Comparison of ENCODE assay signal across 18 mouse cellular contexts in the genomic region with DNA sequence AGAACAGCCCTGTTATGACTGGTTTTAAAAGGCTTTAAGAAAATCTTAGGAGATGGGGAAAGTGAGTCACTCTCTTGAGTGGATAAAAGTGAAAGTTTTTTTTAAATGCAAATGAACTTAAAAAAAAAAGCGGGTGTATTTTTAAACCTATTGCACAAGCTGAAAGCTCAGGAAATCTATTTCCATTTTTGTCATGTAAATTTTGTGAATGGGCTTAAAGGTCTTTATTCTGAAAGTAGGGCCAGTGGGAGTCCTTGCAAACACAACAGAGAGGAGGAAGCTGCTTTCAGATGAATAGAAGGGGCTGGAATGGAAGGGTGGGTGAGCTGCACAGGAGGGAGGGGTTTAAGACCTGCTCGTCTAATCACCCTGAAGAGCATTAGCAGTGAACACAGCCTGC.
A peak's percentile ranks its signal among the peaks of the same experiment; 100 is the strongest.
DNase-seq lines count a peak whose midpoint lies in the region; ATAC-seq lines count a peak whose summit lies in the region.
"Had no signal": no experiment of that assay in that cellular context is flagged by ENCODE, and none has a peak within 500 bp of the region (broad histone marks: within the 10 kb centered on the region; RNA-seq: fewer than 3 reads in every experiment).

No protein-coding gene starts in this region.

- H3K9me3 ChIP-seq in hindbrain, embryonic 11.5 days (ENCODE audit: control insufficient read depth, low read length) = no peaks in the 10 kb centered on the region
- no peaks in the 10 kb centered on the region for H3K9me3 ChIP-seq in hindbrain, embryonic 16.5 days (ENCODE audit: control insufficient read depth, low read length)
- no peaks in the 10 kb centered on the region for H3K9me3 ChIP-seq in forebrain, embryonic 13.5 days (replicated peaks)
- H3K9me3 ChIP-seq in midbrain, embryonic 14.5 days (ENCODE audit: control insufficient read depth, low read length) = no peaks in the 10 kb centered on the region
- H3K9me3 ChIP-seq: embryonic facial prominence, embryonic 12.5 days; limb, embryonic 10.5 days; liver, embryonic 15.5 days had no signal

- H3K4me3 ChIP-seq in hindbrain, embryonic 11.5 days (ENCODE audit: low read depth, low read length) = no peak overlapping the region
- no peak overlapping the region for H3K4me3 ChIP-seq in hindbrain, embryonic 16.5 days (ENCODE audit: low read length)
- no peak overlapping the region for H3K4me3 ChIP-seq in forebrain, embryonic 13.5 days
- no peak overlapping the region for H3K4me3 ChIP-seq in midbrain, embryonic 14.5 days (replicated peaks; ENCODE audit: low read depth, low read length)
- H3K4me3 ChIP-seq: embryonic facial prominence, embryonic 12.5 days; limb, embryonic 10.5 days; liver, embryonic 15.5 days had no signal

- 23% methylated on average over 2 of the region's 2 CpGs for WGBS in hindbrain, embryonic 11.5 days
- 6% methylated on average over 2 of the region's 2 CpGs for WGBS in hindbrain, embryonic 16.5 days
- 0% methylated on average over 2 of the region's 2 CpGs for WGBS in forebrain, embryonic 13.5 days
- WGBS in midbrain, embryonic 14.5 days = 3% methylated on average over 2 of the region's 2 CpGs

- DNase-seq in hindbrain, embryonic 11.5 days (ENCODE audit: low spot score) = peak; percentile 27
- peak; percentile 88 for DNase-seq in ZHBTc4 (ENCODE audit: low read depth, low spot score)
- peak; percentile 59 for DNase-seq in midbrain, embryonic 14.5 days
- DNase-seq in thymus, postnatal 14 days = no peak
- DNase-seq in right cerebral cortex, postnatal 25 days = no peak
- DNase-seq: adrenal gland, postnatal 14 days; B cell, adult 2 months; cerebellum, adult 18-20 months; heart, adult 18-20 months; heart, postnatal 14 days; kidney, adult 11 months had no signal

- no peaks in the 10 kb centered on the region for H3K36me3 ChIP-seq in hindbrain, embryonic 11.5 days (ENCODE audit: control insufficient read depth, insufficient read depth, low read length)
- no peaks in the 10 kb centered on the region for H3K36me3 ChIP-seq in hindbrain, embryonic 16.5 days (ENCODE audit: control insufficient read depth, insufficient read depth, low read length)
- no peaks in the 10 kb centered on the region for H3K36me3 ChIP-seq in forebrain, embryonic 13.5 days (ENCODE audit: poor library complexity, severe bottlenecking)
- no peaks in the 10 kb centered on the region for H3K36me3 ChIP-seq in midbrain, embryonic 14.5 days (ENCODE audit: control insufficient read depth, insufficient read depth, low read length)
- H3K36me3 ChIP-seq: embryonic facial prominence, embryonic 12.5 days; limb, embryonic 10.5 days; liver, embryonic 15.5 days had no signal

- no peak overlapping the region for H3K9ac ChIP-seq in hindbrain, embryonic 11.5 days (ENCODE audit: low read depth, low read length)
- no peak overlapping the region for H3K9ac ChIP-seq in hindbrain, embryonic 16.5 days (ENCODE audit: low read depth, low read length)
- H3K9ac ChIP-seq in forebrain, embryonic 13.5 days = no peak overlapping the region
- no peak overlapping the region for H3K9ac ChIP-seq in midbrain, embryonic 14.5 days (replicated peaks; ENCODE audit: low read length)
- H3K9ac ChIP-seq: embryonic facial prominence, embryonic 12.5 days; liver, embryonic 15.5 days had no signal

- no peak overlapping the region for H3K27ac ChIP-seq in hindbrain, embryonic 11.5 days (ENCODE audit: low read depth, low read length)
- H3K27ac ChIP-seq in hindbrain, embryonic 16.5 days (ENCODE audit: low read depth, low read length) = no peak overlapping the region
- H3K27ac ChIP-seq in forebrain, embryonic 13.5 days = no peak overlapping the region
- no peak overlapping the region for H3K27ac ChIP-seq in midbrain, embryonic 14.5 days (replicated peaks; ENCODE audit: low read depth, low read length)
- H3K27ac ChIP-seq: embryonic facial prominence, embryonic 12.5 days; limb, embryonic 10.5 days; liver, embryonic 15.5 days; macrophage had no signal

- no peaks in the 10 kb centered on the region for H3K27me3 ChIP-seq in hindbrain, embryonic 11.5 days (ENCODE audit: control insufficient read depth, insufficient read depth, low read length)
- H3K27me3 ChIP-seq in hindbrain, embryonic 16.5 days (replicated peaks; ENCODE audit: control insufficient read depth, insufficient read depth, low read length) = no peaks in the 10 kb centered on the region
- H3K27me3 ChIP-seq in forebrain, embryonic 13.5 days = no peaks in the 10 kb centered on the region
- no peaks in the 10 kb centered on the region for H3K27me3 ChIP-seq in midbrain, embryonic 14.5 days (ENCODE audit: control insufficient read depth, insufficient read depth, low read length)
- H3K27me3 ChIP-seq: embryonic facial prominence, embryonic 12.5 days; liver, embryonic 15.5 days had no signal

- peak; percentile 93 for ATAC-seq in hindbrain, embryonic 11.5 days (ENCODE audit: low FRiP score)
- no peak for ATAC-seq in hindbrain, embryonic 16.5 days
- ATAC-seq in forebrain, embryonic 13.5 days = peak; percentile 98
- peak; percentile 85 for ATAC-seq in midbrain, embryonic 14.5 days (ENCODE audit: low FRiP score, low TSS enrichment)
- ATAC-seq in activated CD4-positive, CD25-positive, alpha-beta regulatory T cell, adult 4 months = no peak

- no peak overlapping the region for H3K4me2 ChIP-seq in hindbrain, embryonic 11.5 days (replicated peaks; ENCODE audit: low read depth, low read length)
- H3K4me2 ChIP-seq in hindbrain, embryonic 16.5 days (ENCODE audit: low read length) = no peak overlapping the region
- no peak overlapping the region for H3K4me2 ChIP-seq in forebrain, embryonic 13.5 days
- H3K4me2 ChIP-seq in midbrain, embryonic 14.5 days (ENCODE audit: low read length) = no peak overlapping the region
- H3K4me2 ChIP-seq: embryonic facial prominence, embryonic 12.5 days; liver, embryonic 15.5 days had no signal

- H3K4me1 ChIP-seq in hindbrain, embryonic 11.5 days (replicated peaks; ENCODE audit: control insufficient read depth, insufficient read depth, low read length) = no peaks in the 10 kb centered on the region
- H3K4me1 ChIP-seq in hindbrain, embryonic 16.5 days (ENCODE audit: control insufficient read depth, insufficient read depth, low read depth, low read length) = no peaks in the 10 kb centered on the region
- no peaks in the 10 kb centered on the region; the same call in 1 of the 2 replicates for H3K4me1 ChIP-seq in forebrain, embryonic 13.5 days
- H3K4me1 ChIP-seq in midbrain, embryonic 14.5 days (ENCODE audit: control insufficient read depth, insufficient read depth, low read length) = no peaks in the 10 kb centered on the region
- H3K4me1 ChIP-seq: embryonic facial prominence, embryonic 12.5 days; limb, embryonic 10.5 days; liver, embryonic 15.5 days had no signal

Comparison
In these comparisons a context has a peak if more than half of its experiments do, and no peak if none do; other contexts are left out.
1. ATAC-seq: peak in hindbrain, embryonic 11.5 days (single experiment), forebrain, embryonic 13.5 days (single experiment) and midbrain, embryonic 14.5 days (single experiment); none in hindbrain, embryonic 16.5 days (single experiment) and activated CD4-positive, CD25-positive, alpha-beta regulatory T cell, adult 4 months (single experiment).
2. DNase-seq: peak in hindbrain, embryonic 11.5 days (single experiment), ZHBTc4 (single experiment) and midbrain, embryonic 14.5 days (single experiment); none in thymus, postnatal 14 days (single experiment) and right cerebral cortex, postnatal 25 days (single experiment).